Mouse (Mus musculus) testis, adult 2 months (tissue): ENCODE measurements around the gene Bud23.

ENCODE experiments used
- CTCF ChIP-seq: fragments of 200-500 bp; IDR thresholded peaks from 2 replicates; pipeline ENCODE4 v1.5.1; 2012; ENCODE audit warnings: low read depth, mild to moderate bottlenecking, inconsistent platforms, low read length, moderate library complexity; ENCODE audit not compliant: control insufficient read depth, insufficient read depth, insufficient replicate concordance
- POLR2A ChIP-seq: fragments of 200-500 bp; IDR thresholded peaks from 2 replicates; pipeline ENCODE4 v1.6.1; 2012; ENCODE audit warnings: low read depth, mild to moderate bottlenecking, inconsistent platforms, low read length, moderate library complexity; ENCODE audit not compliant: control insufficient read depth

DNA sequence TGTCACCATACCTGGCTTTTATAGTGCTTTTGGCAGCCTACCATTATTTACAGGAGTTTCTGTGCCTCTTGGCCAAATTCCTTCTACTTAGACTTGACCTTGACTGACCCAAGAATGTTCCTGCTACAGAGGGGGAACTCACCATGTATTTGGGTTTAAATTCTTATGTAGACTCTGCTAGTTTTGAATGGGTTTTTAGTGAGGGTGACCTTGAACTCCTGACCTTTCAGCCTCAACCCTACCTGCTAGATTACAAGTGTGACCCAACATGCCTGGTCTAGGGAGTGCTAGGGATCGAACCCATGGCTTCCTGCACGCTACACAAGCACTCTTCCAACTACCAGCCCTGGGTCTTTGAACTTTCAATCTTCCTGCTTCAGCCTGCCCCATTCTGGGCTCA lies 7.3 kb upstream of the Bud23 start:
- TF ChIP-seq POLR2A (no peak), CTCF (no peak)
